Mouse (Mus musculus): ENCODE measurements around the gene Azgp1. TPM values are rescaled to one million over a fixed set of nuclear protein-coding genes. Genes with fewer than 3 reads are reported as not detected.

The Azgp1 gene
- polyA plus RNA-seq, 1 experiment from 2014 or later, result not detected

- Histone ChIP-seq H3K4me1 (ENCODE audit: control insufficient read depth in 2 of 2, insufficient read depth in 2 of 2, low read length in 2 of 2) (no peaks in the 10 kb centered on the region), H3K4me3 (ENCODE audit: control insufficient read depth in 1 of 2, insufficient read depth in 1 of 2, low read depth in 1 of 2, low read length in 2 of 2) (no peak overlapping the region), H3K27me3 (ENCODE audit: control insufficient read depth, insufficient read depth, low read length) (no peaks in the 10 kb centered on the region), H3K9ac (ENCODE audit: low read length) (no peak overlapping the region), H3K4me2 (ENCODE audit: low read length) (no peak overlapping the region), H3K9me3 (ENCODE audit: control insufficient read depth, low read length) (no peaks in the 10 kb centered on the region), H3K27ac (replicated peaks in 1 of 2; ENCODE audit: control insufficient read depth in 1 of 2, insufficient read depth in 1 of 2, low read depth in 2 of 2, low read length in 2 of 2) (no peak overlapping the region), H3K36me3 (ENCODE audit: control insufficient read depth, insufficient read depth, low read length) (no peaks in the 10 kb centered on the region)
- ATAC-seq (ENCODE audit: insufficient number of reproducible peaks, insufficient read depth, low FRiP score, low read depth), result no peak
- WGBS, result 81% methylated on average over 3 of the region's 3 CpGs
Measured at GRCm38 (mm10) chr5:137956404-137956803, 24.9 kb upstream of the Azgp1 start.

GRCm38 (mm10) chr5:137962945-137963344 lies 18.4 kb upstream of the Azgp1 start, which contains the start of gene Gjc3:
Gene Gjc3 (minus strand): TSS chr5:137963098.
- no peak for ATAC-seq (ENCODE audit: insufficient number of reproducible peaks, insufficient read depth, low FRiP score, low read depth)
- 78% methylated on average over 8 of the region's 8 CpGs for WGBS
- no peak within 1 kb of the TSS for H3K4me2 ChIP-seq (ENCODE audit: low read length)

GRCm38 (mm10) chr5:137966492-137966891 lies 14.8 kb upstream of the Azgp1 start:
- Histone ChIP-seq H3K4me3 (ENCODE audit: control insufficient read depth in 1 of 2, insufficient read depth in 1 of 2, low read depth in 1 of 2, low read length in 2 of 2) (no peak overlapping the region), H3K9ac (ENCODE audit: low read length) (no peak overlapping the region), H3K27me3 (ENCODE audit: control insufficient read depth, insufficient read depth, low read length) (no peaks in the 10 kb centered on the region), H3K36me3 (ENCODE audit: control insufficient read depth, insufficient read depth, low read length) (no peaks in the 10 kb centered on the region), H3K4me1 (ENCODE audit: control insufficient read depth in 2 of 2, insufficient read depth in 2 of 2, low read length in 2 of 2) (no peaks in the 10 kb centered on the region), H3K27ac (replicated peaks in 1 of 2; ENCODE audit: control insufficient read depth in 1 of 2, insufficient read depth in 1 of 2, low read depth in 2 of 2, low read length in 2 of 2) (no peak overlapping the region), H3K9me3 (ENCODE audit: control insufficient read depth, low read length) (no peaks in the 10 kb centered on the region), H3K4me2 (ENCODE audit: low read length) (no peak overlapping the region)
- no peak for ATAC-seq (ENCODE audit: insufficient number of reproducible peaks, insufficient read depth, low FRiP score, low read depth)

More at GRCm38 (mm10) chr5:137962945-137963344, 18.4 kb upstream of the Azgp1 start, which contains the start of gene Gjc3:
- H3K4me3 ChIP-seq (ENCODE audit: control insufficient read depth in 1 of 2, insufficient read depth in 1 of 2, low read depth in 1 of 2, low read length in 2 of 2), result no peak within 1 kb of the TSS
- H3K4me1 ChIP-seq (ENCODE audit: control insufficient read depth in 2 of 2, insufficient read depth in 2 of 2, low read length in 2 of 2), result no peaks in the 10 kb centered on the region
- H3K27me3 ChIP-seq (ENCODE audit: control insufficient read depth, insufficient read depth, low read length), result no peaks in the 10 kb centered on the region
- no peaks in the 10 kb centered on the region for H3K9me3 ChIP-seq (ENCODE audit: control insufficient read depth, low read length)
- no peak within 1 kb of the TSS for H3K9ac ChIP-seq (ENCODE audit: low read length)
- H3K36me3 ChIP-seq (ENCODE audit: control insufficient read depth, insufficient read depth, low read length), result no peaks in the 10 kb centered on the region
- no peak within 1 kb of the TSS for H3K27ac ChIP-seq (replicated peaks in 1 of 2; ENCODE audit: control insufficient read depth in 1 of 2, insufficient read depth in 1 of 2, low read depth in 2 of 2, low read length in 2 of 2)

GRCm38 (mm10) chr5:137973161-137973560 lies 8.2 kb upstream of the Azgp1 start:
- no peak overlapping the region for H3K4me2 ChIP-seq (ENCODE audit: low read length)
- H3K4me1 ChIP-seq (ENCODE audit: control insufficient read depth in 2 of 2, insufficient read depth in 2 of 2, low read length in 2 of 2), result no peaks in the 10 kb centered on the region
- WGBS, result 66% methylated on average over 2 of the region's 2 CpGs
- H3K36me3 ChIP-seq (ENCODE audit: control insufficient read depth, insufficient read depth, low read length), result no peaks in the 10 kb centered on the region
- H3K9ac ChIP-seq (ENCODE audit: low read length), result no peak overlapping the region
- ATAC-seq (ENCODE audit: insufficient number of reproducible peaks, insufficient read depth, low FRiP score, low read depth), result no peak
- H3K27ac ChIP-seq (replicated peaks in 1 of 2; ENCODE audit: control insufficient read depth in 1 of 2, insufficient read depth in 1 of 2, low read depth in 2 of 2, low read length in 2 of 2), result no peak overlapping the region
- H3K9me3 ChIP-seq (ENCODE audit: control insufficient read depth, low read length), result no peaks in the 10 kb centered on the region
- no peak overlapping the region for H3K4me3 ChIP-seq (ENCODE audit: control insufficient read depth in 1 of 2, insufficient read depth in 1 of 2, low read depth in 1 of 2, low read length in 2 of 2)
- 0 out of 2 replicates have a peak, but pooled peaks cover 7% of the 10 kb centered on the region for H3K27me3 ChIP-seq (ENCODE audit: control insufficient read depth, insufficient read depth, low read length)

- H3K4me3 ChIP-seq (ENCODE audit: control insufficient read depth in 1 of 2, insufficient read depth in 1 of 2, low read depth in 1 of 2, low read length in 2 of 2), result no peak overlapping the region
- no peak overlapping the region for H3K27ac ChIP-seq (replicated peaks in 1 of 2; ENCODE audit: control insufficient read depth in 1 of 2, insufficient read depth in 1 of 2, low read depth in 2 of 2, low read length in 2 of 2)
- H3K4me2 ChIP-seq (ENCODE audit: low read length), result no peak overlapping the region
- WGBS, result 42% methylated on average over 3 of the region's 3 CpGs
- H3K36me3 ChIP-seq (ENCODE audit: control insufficient read depth, insufficient read depth, low read length), result no peaks in the 10 kb centered on the region
- no peaks in the 10 kb centered on the region for H3K9me3 ChIP-seq (ENCODE audit: control insufficient read depth, low read length)
- no peaks in the 10 kb centered on the region for H3K4me1 ChIP-seq (ENCODE audit: control insufficient read depth in 2 of 2, insufficient read depth in 2 of 2, low read length in 2 of 2)
- H3K9ac ChIP-seq (ENCODE audit: low read length), result no peak overlapping the region
- 0 out of 2 replicates have a peak, but pooled peaks cover 7% of the 10 kb centered on the region for H3K27me3 ChIP-seq (ENCODE audit: control insufficient read depth, insufficient read depth, low read length)
- no peak for ATAC-seq (ENCODE audit: insufficient number of reproducible peaks, insufficient read depth, low FRiP score, low read depth)
Measured at GRCm38 (mm10) chr5:137973738-137974137, 7.6 kb upstream of the Azgp1 start.

GRCm38 (mm10) chr5:137974724-137975123 lies 6.6 kb upstream of the Azgp1 start:
- ATAC-seq (ENCODE audit: insufficient number of reproducible peaks, insufficient read depth, low FRiP score, low read depth), result no peak
- Histone ChIP-seq H3K9ac (ENCODE audit: low read length) (no peak overlapping the region), H3K4me3 (ENCODE audit: control insufficient read depth in 1 of 2, insufficient read depth in 1 of 2, low read depth in 1 of 2, low read length in 2 of 2) (no peak overlapping the region), H3K36me3 (ENCODE audit: control insufficient read depth, insufficient read depth, low read length) (no peaks in the 10 kb centered on the region), H3K27me3 (ENCODE audit: control insufficient read depth, insufficient read depth, low read length) (0 out of 2 replicates have a peak, but pooled peaks cover 7% of the 10 kb centered on the region), H3K4me1 (ENCODE audit: control insufficient read depth in 2 of 2, insufficient read depth in 2 of 2, low read length in 2 of 2) (no peaks in the 10 kb centered on the region), H3K9me3 (ENCODE audit: control insufficient read depth, low read length) (no peaks in the 10 kb centered on the region), H3K27ac (replicated peaks in 1 of 2; ENCODE audit: control insufficient read depth in 1 of 2, insufficient read depth in 1 of 2, low read depth in 2 of 2, low read length in 2 of 2) (no peak overlapping the region), H3K4me2 (ENCODE audit: low read length) (no peak overlapping the region)
- 56% methylated on average over 3 of the region's 3 CpGs for WGBS

GRCm38 (mm10) chr5:137975434-137975833 lies 5.9 kb upstream of the Azgp1 start:
- Histone ChIP-seq H3K4me3 (ENCODE audit: control insufficient read depth in 1 of 2, insufficient read depth in 1 of 2, low read depth in 1 of 2, low read length in 2 of 2) (no peak overlapping the region), H3K27ac (replicated peaks in 1 of 2; ENCODE audit: control insufficient read depth in 1 of 2, insufficient read depth in 1 of 2, low read depth in 2 of 2, low read length in 2 of 2) (no peak overlapping the region), H3K27me3 (ENCODE audit: control insufficient read depth, insufficient read depth, low read length) (0 out of 2 replicates have a peak, but pooled peaks cover 7% of the 10 kb centered on the region), H3K4me2 (ENCODE audit: low read length) (no peak overlapping the region), H3K36me3 (ENCODE audit: control insufficient read depth, insufficient read depth, low read length) (no peaks in the 10 kb centered on the region), H3K4me1 (ENCODE audit: control insufficient read depth in 2 of 2, insufficient read depth in 2 of 2, low read length in 2 of 2) (no peaks in the 10 kb centered on the region), H3K9ac (ENCODE audit: low read length) (no peak overlapping the region), H3K9me3 (ENCODE audit: control insufficient read depth, low read length) (no peaks in the 10 kb centered on the region)
- WGBS, result 38% methylated on average over 1 of the region's 1 CpGs
- ATAC-seq (ENCODE audit: insufficient number of reproducible peaks, insufficient read depth, low FRiP score, low read depth), result no peak

- Histone ChIP-seq H3K4me3 (ENCODE audit: control insufficient read depth in 1 of 2, insufficient read depth in 1 of 2, low read depth in 1 of 2, low read length in 2 of 2) (no peak overlapping the region), H3K9ac (ENCODE audit: low read length) (no peak overlapping the region), H3K4me2 (ENCODE audit: low read length) (no peak overlapping the region), H3K36me3 (ENCODE audit: control insufficient read depth, insufficient read depth, low read length) (no peaks in the 10 kb centered on the region), H3K4me1 (ENCODE audit: control insufficient read depth in 2 of 2, insufficient read depth in 2 of 2, low read length in 2 of 2) (no peaks in the 10 kb centered on the region), H3K27ac (replicated peaks in 1 of 2; ENCODE audit: control insufficient read depth in 1 of 2, insufficient read depth in 1 of 2, low read depth in 2 of 2, low read length in 2 of 2) (no peak overlapping the region), H3K27me3 (ENCODE audit: control insufficient read depth, insufficient read depth, low read length) (0 out of 2 replicates have a peak, but pooled peaks cover 7% of the 10 kb centered on the region), H3K9me3 (ENCODE audit: control insufficient read depth, low read length) (no peaks in the 10 kb centered on the region)
- 19% methylated on average over 1 of the region's 1 CpGs for WGBS
- ATAC-seq (ENCODE audit: insufficient number of reproducible peaks, insufficient read depth, low FRiP score, low read depth), result no peak
Measured at GRCm38 (mm10) chr5:137977291-137977690, 4.0 kb upstream of the Azgp1 start.

Measured in heart, embryonic 14.5 days (tissue).